Mouse (Mus musculus): ENCODE measurements around the gene Selenov.

- TF ChIP-seq CTCF (IDR thresholded peaks at IDR 0.05; ENCODE audit: insufficient read depth, low read depth, low read length) (no peak), POLR2A (IDR thresholded peaks at IDR 0.05; ENCODE audit: insufficient read depth, low read depth, low read length) (no peak)
Measured at GRCm38 (mm10) chr7:28318714-28319113, 27.7 kb upstream of the Selenov start.

Data from olfactory bulb, adult 2 months (tissue).